Mouse (Mus musculus): ENCODE measurements at regions not wholly inside any gene's neighbourhood (a gene's known extent, or its start where the extent isn't known, plus 50 kb on each side); places are given as distances from the start of the nearest gene placed in this dataset.

DNA sequence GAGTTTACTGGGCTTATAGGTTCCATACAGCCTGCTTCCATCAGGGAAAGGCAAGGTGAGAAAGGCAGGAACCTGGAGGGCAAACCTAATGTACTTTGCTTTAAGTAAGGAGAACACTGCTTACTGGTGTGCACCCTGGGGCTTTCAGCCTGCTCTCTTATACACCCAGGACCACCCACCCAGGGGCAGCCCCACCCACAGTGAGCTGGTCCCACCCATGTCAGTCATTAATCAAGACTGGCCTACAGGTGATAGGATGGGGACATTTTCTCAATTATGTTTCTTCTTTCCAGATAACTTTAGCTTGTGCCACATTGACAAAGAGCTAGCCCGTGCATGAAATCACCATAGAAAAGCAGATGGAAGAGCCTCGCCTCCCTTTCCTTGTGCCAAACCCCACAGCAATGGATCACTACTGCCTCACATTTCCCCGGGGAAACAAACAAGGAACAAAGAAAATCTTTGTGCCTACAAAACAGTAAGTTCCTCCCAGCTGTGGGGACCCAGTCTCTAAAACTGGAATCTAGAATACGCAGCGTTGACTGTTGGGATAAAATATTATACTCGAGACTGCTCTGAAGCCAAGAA lies 221.5 kb downstream of the Pdcd6ip start:
- no peak for DNase-seq

DNA sequence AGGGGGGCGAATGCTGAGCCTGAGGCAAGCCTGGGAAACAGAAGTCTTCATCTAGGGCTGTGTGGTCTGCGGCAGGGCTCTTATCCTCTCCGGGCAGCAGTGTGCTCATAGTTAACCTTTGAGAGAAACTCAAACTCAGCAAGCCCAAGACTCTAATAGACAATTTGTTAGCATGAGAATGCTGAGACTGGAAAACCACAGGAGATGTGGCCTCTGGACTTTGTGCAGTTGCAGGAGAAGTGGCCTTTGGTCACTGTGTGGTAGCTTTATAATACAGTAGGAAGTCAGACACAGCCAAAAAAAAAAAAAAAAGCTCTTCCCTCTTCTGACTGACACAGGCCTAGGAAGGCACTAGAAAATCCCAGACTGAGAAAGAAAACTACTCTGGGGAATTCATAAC lies 228.2 kb downstream of the Pdcd6ip start:
- no peak for DNase-seq

DNA sequence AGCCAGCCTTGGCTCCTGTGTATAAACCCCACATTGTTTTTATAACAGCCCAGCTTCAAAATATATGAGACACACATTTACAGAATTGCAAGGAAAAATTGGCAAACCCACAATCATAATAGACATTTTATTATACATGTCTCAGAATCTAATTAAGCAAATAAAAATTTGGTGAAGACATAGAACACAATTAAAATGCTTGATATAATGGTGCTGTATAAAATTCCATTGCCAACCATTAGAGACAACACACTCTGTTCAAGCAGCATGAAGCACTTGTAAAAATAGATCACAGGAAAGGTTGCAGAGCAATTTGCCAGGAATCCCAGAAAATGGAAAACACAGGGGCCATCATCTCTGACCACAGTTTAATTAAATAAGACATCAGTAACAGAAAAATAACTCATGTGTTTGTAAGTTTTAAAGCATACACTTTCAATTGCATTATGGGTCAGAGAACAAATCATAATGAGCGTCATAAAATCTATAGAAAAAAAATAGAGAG lies 229.2 kb downstream of the Pdcd6ip start:
- DNase-seq, result peak in 1 of 2 experiments; percentile 16

DNA sequence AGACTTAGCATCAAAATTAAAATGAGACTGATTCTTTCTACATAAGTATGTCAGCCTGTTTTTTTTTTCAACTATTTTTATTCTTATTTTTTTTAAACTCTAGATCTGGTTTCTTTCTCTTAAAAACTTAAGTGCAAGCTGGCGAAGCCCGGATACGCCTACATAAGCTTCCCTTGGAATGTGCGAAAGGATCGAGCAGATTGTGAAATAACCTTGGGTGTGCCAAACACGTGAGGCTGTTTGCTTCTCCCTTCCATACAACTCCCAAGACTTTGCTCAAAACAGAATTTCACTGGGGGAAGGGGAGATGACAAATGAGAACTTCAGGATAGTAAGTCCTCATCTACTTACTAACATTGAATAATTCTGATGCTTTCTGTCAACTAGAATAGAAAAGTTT lies 236.3 kb downstream of the Pdcd6ip start:
- no peak for DNase-seq

DNA sequence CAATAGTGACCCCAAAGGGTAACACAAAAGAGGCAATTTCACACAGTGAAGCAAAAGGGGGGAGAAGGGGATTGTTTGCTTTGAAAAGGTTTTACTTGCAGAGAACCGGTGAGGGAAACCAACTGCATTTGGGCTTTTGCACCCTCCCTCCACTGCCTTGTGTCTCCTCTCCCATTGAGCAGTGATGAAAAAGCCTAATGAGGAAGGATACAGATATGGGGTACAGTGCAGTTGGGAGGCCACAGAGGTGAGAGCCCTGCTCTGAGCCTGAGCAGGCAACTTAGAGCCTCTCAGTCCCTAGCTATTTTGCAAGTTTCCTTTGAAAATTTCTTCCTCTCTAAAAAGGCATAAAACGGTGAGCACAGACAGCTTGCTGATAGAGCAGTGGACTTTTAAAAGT lies 245.2 kb downstream of the Pdcd6ip start:
- no peak for DNase-seq

DNA sequence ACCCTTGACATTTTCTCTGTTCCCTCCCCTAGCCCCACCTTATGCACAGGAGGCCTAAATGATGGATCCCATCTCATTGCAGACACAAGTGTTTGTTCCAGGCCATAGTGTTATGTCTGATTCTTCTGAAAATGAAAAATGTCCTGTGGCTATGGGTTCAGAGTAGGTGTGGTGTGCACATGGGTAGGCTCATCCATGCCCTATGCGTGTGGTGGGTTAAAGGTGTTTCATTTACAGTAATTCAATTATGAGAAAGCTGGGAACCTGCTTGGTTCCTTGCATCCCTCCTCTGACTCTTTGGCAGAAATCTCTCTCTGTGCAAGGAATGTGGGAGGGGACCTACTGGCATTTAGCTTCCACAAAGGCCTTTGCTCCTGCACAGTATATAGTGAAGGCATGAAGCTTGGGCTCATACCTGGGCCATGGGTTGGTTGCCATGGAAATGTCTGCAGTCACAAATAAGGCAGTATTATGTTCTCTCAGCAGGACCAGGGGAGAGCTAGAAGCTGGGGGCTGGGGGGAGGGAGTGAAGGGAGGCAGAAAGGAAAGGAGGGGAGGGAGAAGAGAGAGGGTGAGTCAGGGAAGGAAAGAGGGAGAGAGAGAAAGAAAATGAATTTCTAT lies 245.7 kb downstream of the Pdcd6ip start:
- DNase-seq, result no peak

DNA sequence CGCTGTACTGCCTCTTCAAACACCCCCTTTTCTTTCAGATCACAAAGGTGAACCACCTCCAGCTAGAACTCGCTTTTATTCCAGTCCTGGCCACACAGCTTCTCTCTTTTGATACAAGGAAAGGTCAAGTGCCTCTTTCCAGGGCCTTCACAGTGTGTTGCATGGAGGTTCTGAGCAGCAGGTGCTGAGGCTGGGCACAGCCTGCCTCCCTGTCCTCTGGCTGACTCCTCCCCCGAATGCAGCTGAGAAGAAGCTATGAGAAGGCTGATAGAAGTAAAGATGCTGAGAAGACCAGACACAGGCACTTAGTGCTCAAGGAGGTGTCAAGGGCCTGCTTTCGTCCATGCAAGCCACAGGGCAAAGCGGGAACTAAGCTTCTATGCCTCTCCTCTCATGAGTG lies 248.2 kb downstream of the Pdcd6ip start:
- no peak for DNase-seq

DNA sequence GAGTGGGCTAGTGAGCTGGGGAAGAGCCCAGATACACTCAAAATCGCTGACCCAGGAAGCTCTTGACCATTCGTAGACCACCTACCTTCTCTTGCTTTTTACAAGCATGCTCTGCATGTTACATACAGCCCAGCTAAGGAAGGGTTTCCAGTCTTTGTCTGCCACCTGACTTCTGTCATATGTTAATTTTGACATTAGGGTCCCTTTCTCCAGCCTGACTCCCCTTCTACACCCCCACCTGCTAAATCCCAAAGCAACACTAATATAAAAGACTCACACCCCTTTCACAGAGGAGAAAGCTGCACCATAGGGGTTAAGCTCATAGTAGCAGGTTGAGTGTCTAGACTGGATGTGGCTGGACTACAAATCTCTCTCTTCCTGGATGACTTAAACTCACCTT lies 248.8 kb downstream of the Pdcd6ip start:
- DNase-seq, result no peak

- no peak for DNase-seq
Measured at GRCm38 (mm10) chr9:113458741-113459154, 249.3 kb downstream of the Pdcd6ip start.

DNA sequence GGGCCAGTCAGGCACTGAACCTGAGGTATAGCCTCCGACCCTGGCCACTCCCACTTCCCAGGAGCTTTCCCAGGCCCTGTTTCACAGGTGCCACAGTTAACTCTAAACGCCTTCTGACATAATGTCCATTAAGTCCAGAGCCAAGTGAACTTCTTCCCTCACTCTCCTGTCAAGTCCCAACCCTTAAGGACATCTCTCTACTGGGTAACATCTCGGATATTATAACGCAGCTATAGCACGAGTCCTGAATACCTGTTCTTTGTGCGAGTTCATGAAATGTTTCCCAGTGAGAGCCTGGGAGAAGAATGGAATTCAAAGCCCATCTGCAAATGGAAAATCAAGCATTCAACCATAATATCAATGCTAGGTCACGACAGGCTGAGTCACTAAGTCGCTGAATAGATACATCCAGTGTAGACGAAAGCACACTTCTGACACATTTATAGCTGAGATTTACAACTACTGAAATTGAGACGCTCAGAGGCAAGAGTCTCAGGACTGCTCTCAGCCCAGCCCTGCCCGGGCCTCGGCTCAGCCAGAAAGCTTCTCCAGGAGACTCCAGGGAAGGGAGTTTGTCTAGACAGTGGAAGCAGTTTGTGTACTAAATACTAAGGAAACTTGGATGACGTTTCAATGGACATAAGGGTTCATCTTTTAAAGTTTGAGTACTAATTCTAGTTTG lies 250.7 kb downstream of the Pdcd6ip start:
- DNase-seq, result no peak

DNA sequence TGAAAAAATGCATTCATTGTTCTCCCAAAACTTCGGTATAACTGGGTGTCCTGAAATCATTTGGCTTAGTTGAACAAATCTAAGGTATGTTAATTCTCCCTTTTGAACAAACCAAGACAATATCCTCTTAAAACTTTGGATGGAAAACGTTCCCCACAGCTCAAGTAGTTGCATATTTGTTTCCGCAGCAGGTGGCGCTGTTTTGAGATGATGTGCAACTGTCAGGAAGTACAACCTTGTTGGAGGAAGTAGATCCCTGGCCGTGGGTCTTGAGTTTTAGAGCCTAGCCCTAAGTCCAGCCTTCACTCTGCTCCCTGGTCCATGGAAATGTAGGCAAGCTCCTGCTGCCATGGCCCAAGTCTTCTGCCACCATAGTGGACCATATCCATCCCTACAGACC lies 252.5 kb downstream of the Pdcd6ip start:
- no peak for DNase-seq

GRCm38 (mm10) chr9:113453231-113453630 lies 254.8 kb downstream of the Pdcd6ip start:
- no peak for DNase-seq

- DNase-seq, result peak; percentile 88 to 95
Measured at GRCm38 (mm10) chr9:113441770-113442411, 266.2 kb downstream of the Pdcd6ip start.

DNA sequence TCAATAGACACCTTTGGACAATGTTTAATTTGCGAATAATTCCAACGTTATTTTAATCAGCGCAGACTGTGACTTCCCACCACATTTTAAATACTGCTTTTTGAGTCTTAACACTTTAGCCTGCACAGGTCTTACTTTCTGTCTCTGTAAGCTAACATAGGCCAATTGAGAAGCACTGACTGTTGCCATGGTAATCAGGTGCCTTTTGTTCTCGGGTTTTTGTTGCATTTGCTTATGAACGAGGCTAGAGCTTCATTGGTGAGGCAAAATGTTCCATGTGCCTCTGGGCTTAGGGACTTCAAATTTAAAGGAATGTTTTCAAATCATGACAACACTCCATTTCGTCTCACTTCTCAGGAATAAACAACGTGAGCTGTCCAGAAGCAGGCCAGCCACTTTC lies 269.7 kb downstream of the Pdcd6ip start:
- no peak for DNase-seq

- peak in 1 of 2 experiments; percentile 35 for DNase-seq
Measured at GRCm38 (mm10) chr9:113435921-113436320, 272.1 kb downstream of the Pdcd6ip start.

GRCm38 (mm10) chr9:113433424-113433823 lies 274.6 kb downstream of the Pdcd6ip start:
- no peak for DNase-seq

GRCm38 (mm10) chr9:113432601-113433179 lies 275.4 kb downstream of the Pdcd6ip start:
- peak; percentile 58 to 63 for DNase-seq

GRCm38 (mm10) chr9:113430411-113430810 lies 277.6 kb downstream of the Pdcd6ip start:
- no peak for DNase-seq

- no peak for DNase-seq
Measured at GRCm38 (mm10) chr9:113427281-113427680, 280.8 kb downstream of the Pdcd6ip start.

- DNase-seq, result peak; percentile 53 to 64
Measured at GRCm38 (mm10) chr9:113426324-113426723, 281.7 kb downstream of the Pdcd6ip start.

GRCm38 (mm10) chr9:113421645-113422044 lies 286.4 kb downstream of the Pdcd6ip start:
- no peak for DNase-seq

DNA sequence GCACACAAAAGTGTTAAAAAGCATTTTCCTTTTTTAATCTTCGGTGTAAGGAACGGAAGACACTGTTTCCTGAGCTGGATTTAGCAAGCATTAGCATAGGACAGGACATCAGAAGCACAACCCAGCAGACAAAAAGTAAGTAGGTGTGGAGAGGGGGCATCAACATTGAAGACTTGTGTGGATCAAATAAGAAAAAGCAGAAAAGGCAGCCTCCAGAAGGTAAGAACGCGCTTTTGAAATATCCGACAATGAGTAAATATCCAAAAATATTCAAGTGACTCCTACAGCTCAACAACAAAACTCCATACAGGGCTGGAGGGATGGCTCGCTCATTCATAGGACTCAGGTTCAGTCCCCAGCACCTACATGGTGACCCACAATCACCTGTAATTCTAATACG lies 286.9 kb downstream of the Pdcd6ip start:
- DNase-seq, result no peak

- no peak for DNase-seq
Measured at GRCm38 (mm10) chr9:113419801-113420200, 288.3 kb downstream of the Pdcd6ip start.
